Mouse (Mus musculus): Measurements from ENCODE around the gene Elmod2.
"Not testable (repeated sequence)": the region's sequence is repeated elsewhere in the genome, so short reads cannot be mapped to it uniquely, and the experiment has no call there.

DNA sequence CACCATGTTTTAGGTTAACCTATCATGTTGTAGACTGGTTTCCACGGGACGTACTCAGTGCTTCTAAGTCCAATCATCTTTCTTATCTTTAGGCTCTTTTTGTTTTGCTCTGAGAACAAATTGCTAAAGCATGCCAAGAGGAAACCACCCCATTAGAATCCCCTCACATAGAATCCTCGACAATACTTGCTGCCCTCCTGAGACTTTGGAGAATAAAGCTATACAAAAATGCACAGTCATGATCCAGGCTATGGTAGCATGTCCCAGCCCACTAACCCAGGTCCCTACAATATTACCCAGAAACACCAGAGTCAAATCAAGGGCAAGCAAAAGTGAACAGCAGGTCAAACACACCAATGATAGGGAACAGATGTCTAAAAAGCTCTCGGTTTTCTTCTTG lies 17.2 kb downstream of the Elmod2 start:
- not testable (repeated sequence) for TF ChIP-seq CTCF (IDR thresholded peaks at IDR 0.05; ENCODE audit: extremely low read depth, insufficient read length, insufficient replicate concordance, low read depth, low read length); POLR2A (IDR thresholded peaks at IDR 0.05; ENCODE audit: low read depth, low read length)

All from small intestine, adult 2 months (tissue).